Mouse (Mus musculus): ENCODE measurements around the gene Dok4. TPM values are rescaled to one million over a fixed set of nuclear protein-coding genes. Genes with fewer than 3 reads are reported as not detected.
"Not testable (repeated sequence)": the region's sequence is repeated elsewhere in the genome, so short reads cannot be mapped to it uniquely, and the experiment has no call there.

Dok4 gene
- polyA plus RNA-seq, 1 experiment from 2014 or later, result 14.9 TPM

DNA sequence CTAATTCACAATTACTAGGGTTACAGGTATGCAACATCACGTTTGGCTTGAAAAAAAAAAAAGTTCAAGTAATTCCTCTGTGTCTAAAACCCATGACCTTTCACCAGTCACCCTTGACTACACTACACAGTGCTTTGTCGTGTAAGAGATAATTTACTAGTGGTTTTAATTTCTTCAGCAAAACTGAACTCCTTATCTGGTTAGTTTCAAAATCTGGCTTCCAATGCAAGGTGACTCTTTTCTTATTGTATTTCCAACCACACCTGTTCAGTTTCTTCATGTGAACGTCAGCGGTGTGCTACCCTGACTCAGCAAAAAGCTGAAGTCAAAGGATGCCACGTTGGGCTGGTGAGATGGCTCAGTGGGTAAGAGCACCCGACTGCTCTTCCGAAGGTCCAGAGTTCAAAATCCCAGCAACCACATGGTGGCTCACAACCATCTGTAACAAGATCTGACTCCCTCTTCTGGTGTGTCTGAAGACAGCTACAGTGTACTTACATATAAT lies 42.2 kb downstream of the Dok4 start:
- not testable (repeated sequence) for DNase-seq (ENCODE audit: extremely low spot score, low spot score); H3K9me3 ChIP-seq; H3K27ac ChIP-seq; H3K4me3 ChIP-seq; H3K27me3 ChIP-seq (ENCODE audit: poor library complexity, severe bottlenecking)
- H3K36me3 ChIP-seq (replicated peaks), result peaks cover 39% of the 10 kb centered on the region
- 88% methylated on average over 7 of the region's 7 CpGs for WGBS
- H3K4me1 ChIP-seq, result peaks cover 24% of the 10 kb centered on the region

GRCm38 (mm10) chr8:94828284-94828683 lies 47.8 kb downstream of the Dok4 start:
- Histone ChIP-seq H3K9me3 (peaks cover 6% of the 10 kb centered on the region; the same call in 1 of the 2 replicates), H3K27ac (no peak overlapping the region), H3K4me3 (no peak overlapping the region), H3K36me3 (replicated peaks) (peaks cover 93% of the 10 kb centered on the region), H3K27me3 (ENCODE audit: poor library complexity, severe bottlenecking) (no peaks in the 10 kb centered on the region), H3K4me1 (no peaks in the 10 kb centered on the region)
- 93% methylated on average over 6 of the region's 6 CpGs for WGBS
- no peak for DNase-seq (ENCODE audit: extremely low spot score, low spot score)

GRCm38 (mm10) chr8:94826210-94826609 lies 49.9 kb downstream of the Dok4 start:
- Histone ChIP-seq H3K4me1 (peaks cover 17% of the 10 kb centered on the region), H3K27me3 (ENCODE audit: poor library complexity, severe bottlenecking) (no peaks in the 10 kb centered on the region), H3K4me3 (no peak overlapping the region), H3K27ac (no peak overlapping the region), H3K9me3 (peaks cover 6% of the 10 kb centered on the region; the same call in 1 of the 2 replicates), H3K36me3 (replicated peaks) (peaks cover 98% of the 10 kb centered on the region)
- no peak for DNase-seq (ENCODE audit: extremely low spot score, low spot score)
- 94% methylated on average over 5 of the region's 5 CpGs for WGBS

- Histone ChIP-seq H3K27ac (no peak overlapping the region), H3K36me3 (replicated peaks) (peaks cover 98% of the 10 kb centered on the region), H3K27me3 (ENCODE audit: poor library complexity, severe bottlenecking) (no peaks in the 10 kb centered on the region), H3K4me3 (no peak overlapping the region), H3K9me3 (peaks cover 1% of the 10 kb centered on the region; the same call in 1 of the 2 replicates), H3K4me1 (peaks cover 17% of the 10 kb centered on the region)
- 88% methylated on average over 6 of the region's 6 CpGs for WGBS
- no peak for DNase-seq (ENCODE audit: extremely low spot score, low spot score)
Measured at GRCm38 (mm10) chr8:94825170-94825569, 51.0 kb downstream of the Dok4 start.

GRCm38 (mm10) chr8:94822637-94823560 lies 53.2 kb downstream of the Dok4 start:
- H3K9me3 ChIP-seq, result no peaks in the 10 kb centered on the region
- H3K36me3 ChIP-seq (replicated peaks), result peaks cover 80% of the 10 kb centered on the region
- no peak overlapping the region for H3K27ac ChIP-seq
- peaks cover 17% of the 10 kb centered on the region for H3K4me1 ChIP-seq
- WGBS, result 78% methylated on average over 23 of the region's 23 CpGs
- no peaks in the 10 kb centered on the region for H3K27me3 ChIP-seq (ENCODE audit: poor library complexity, severe bottlenecking)
- DNase-seq (ENCODE audit: extremely low spot score, low spot score), result peak; percentile 56
- no peak overlapping the region for H3K4me3 ChIP-seq

GRCm38 (mm10) chr8:94821381-94821780 lies 54.7 kb downstream of the Dok4 start:
- H3K36me3 ChIP-seq (replicated peaks), result peaks cover 67% of the 10 kb centered on the region
- H3K27me3 ChIP-seq (ENCODE audit: poor library complexity, severe bottlenecking), result no peaks in the 10 kb centered on the region
- no peak overlapping the region for H3K4me3 ChIP-seq
- peaks cover 17% of the 10 kb centered on the region for H3K4me1 ChIP-seq
- 82% methylated on average over 2 of the region's 2 CpGs for WGBS
- H3K27ac ChIP-seq, result no peak overlapping the region
- DNase-seq (ENCODE audit: extremely low spot score, low spot score), result no peak
- H3K9me3 ChIP-seq, result no peaks in the 10 kb centered on the region

DNA sequence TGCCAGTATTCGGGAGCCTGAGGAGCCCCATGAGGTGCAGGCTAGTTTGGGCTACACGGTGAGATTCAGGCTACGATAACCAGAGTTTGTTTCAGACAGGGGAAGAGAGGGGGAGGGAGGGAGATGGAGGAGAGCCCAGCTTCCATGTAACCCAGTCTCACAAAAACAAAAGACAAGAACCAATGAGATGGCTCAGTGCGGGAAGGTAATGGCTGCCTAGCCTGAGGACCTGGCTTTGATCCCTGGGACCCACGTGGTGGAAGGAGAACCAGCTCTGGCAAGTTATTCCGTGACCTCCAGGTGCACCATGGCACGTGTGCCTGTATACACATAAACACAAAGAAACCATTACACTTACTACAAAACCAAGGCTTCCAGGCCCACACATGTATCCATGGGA lies 55.6 kb downstream of the Dok4 start:
- Histone ChIP-seq H3K27ac (no peak overlapping the region), H3K9me3 (no peaks in the 10 kb centered on the region), H3K4me3 (no peak overlapping the region), H3K27me3 (ENCODE audit: poor library complexity, severe bottlenecking) (no peaks in the 10 kb centered on the region), H3K36me3 (replicated peaks) (peaks cover 58% of the 10 kb centered on the region), H3K4me1 (peaks cover 17% of the 10 kb centered on the region)
- WGBS, result 88% methylated on average over 7 of the region's 7 CpGs
- no peak for DNase-seq (ENCODE audit: extremely low spot score, low spot score)

DNA sequence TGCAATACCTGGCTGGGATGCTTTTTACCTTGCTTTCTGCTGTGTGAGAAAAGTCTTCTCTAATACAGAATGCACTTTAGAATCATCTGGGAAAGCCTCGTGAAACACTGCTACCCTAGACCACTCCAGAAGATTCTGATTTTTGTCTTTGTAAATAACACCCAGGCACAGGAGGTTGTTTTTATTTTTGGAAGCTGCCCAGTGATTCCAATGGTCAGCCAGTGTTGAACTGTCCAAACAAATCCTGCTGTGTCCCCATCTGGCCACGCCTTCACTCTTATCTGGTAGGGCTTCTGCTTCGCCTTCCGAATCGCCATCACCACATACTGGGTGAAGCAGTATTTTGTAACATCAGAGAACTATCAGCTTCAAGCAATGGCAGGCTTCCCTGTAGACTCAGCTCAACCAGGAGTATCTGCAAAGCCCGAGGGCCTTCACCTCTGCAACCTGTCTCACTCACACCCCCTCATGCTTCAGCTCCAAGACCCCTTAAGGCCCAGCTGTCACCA lies 56.4 kb downstream of the Dok4 start:
- H3K27me3 ChIP-seq (ENCODE audit: poor library complexity, severe bottlenecking), result no peaks in the 10 kb centered on the region
- H3K4me3 ChIP-seq, result no peak overlapping the region
- 86% methylated on average over 6 of the region's 6 CpGs for WGBS
- no peaks in the 10 kb centered on the region for H3K9me3 ChIP-seq
- H3K4me1 ChIP-seq, result peaks cover 17% of the 10 kb centered on the region
- DNase-seq (ENCODE audit: extremely low spot score, low spot score), result no peak
- H3K36me3 ChIP-seq (replicated peaks), result peaks cover 50% of the 10 kb centered on the region
- H3K27ac ChIP-seq, result no peak overlapping the region

DNA sequence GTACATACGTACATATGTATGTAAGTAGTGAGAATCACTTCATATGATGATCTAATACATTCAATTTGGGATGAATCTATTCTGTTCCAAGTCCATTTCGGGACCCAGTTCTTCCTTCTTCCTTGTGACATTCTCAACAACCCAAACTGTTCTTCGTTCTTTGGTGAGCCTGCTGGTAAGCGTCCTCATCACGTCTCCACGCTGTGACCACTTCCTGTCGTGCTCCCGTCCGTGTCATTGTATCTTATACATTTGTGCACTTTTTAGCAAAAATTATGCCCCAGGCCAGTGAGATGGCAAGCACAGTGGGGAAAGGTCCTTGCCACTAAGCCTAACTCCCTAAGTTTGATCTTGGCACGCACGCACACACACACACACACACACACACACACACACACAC lies 58.2 kb downstream of the Dok4 start:
- no peak overlapping the region for H3K4me3 ChIP-seq
- peaks cover 32% of the 10 kb centered on the region for H3K36me3 ChIP-seq (replicated peaks)
- no peaks in the 10 kb centered on the region for H3K9me3 ChIP-seq
- peaks cover 15% of the 10 kb centered on the region for H3K4me1 ChIP-seq
- DNase-seq (ENCODE audit: extremely low spot score, low spot score), result no peak
- WGBS, result 94% methylated on average over 11 of the region's 11 CpGs
- no peaks in the 10 kb centered on the region for H3K27me3 ChIP-seq (ENCODE audit: poor library complexity, severe bottlenecking)
- no peak overlapping the region for H3K27ac ChIP-seq

- no peak for DNase-seq (ENCODE audit: extremely low spot score, low spot score)
- WGBS, result 0% methylated on average over 1 of the region's 1 CpGs
Measured at GRCm38 (mm10) chr8:94814556-94814955, 61.6 kb downstream of the Dok4 start.

More at GRCm38 (mm10) chr8:94814556-94814955, 61.6 kb downstream of the Dok4 start:
- no peaks in the 10 kb centered on the region for H3K27me3 ChIP-seq (ENCODE audit: poor library complexity, severe bottlenecking)
- H3K27ac ChIP-seq, result no peak overlapping the region
- H3K4me1 ChIP-seq, result peaks cover 8% of the 10 kb centered on the region
- no peaks in the 10 kb centered on the region for H3K36me3 ChIP-seq (replicated peaks)
- H3K9me3 ChIP-seq, result no peaks in the 10 kb centered on the region
- H3K4me3 ChIP-seq, result no peak overlapping the region

Other genes starting within 250 kb of the Dok4 start
- gene Arl2bp, start 209.7 kb downstream of the Dok4 start, polyA plus RNA-seq (2016; fragmentation: Nextera tagmentation; extraction: Ambion mirVana), result 209 and 223 TPM in 2 replicates
- gene Pllp, start 180.1 kb downstream of the Dok4 start, polyA plus RNA-seq (2016; fragmentation: Nextera tagmentation; extraction: Ambion mirVana), result 0.20 and 0.27 TPM in 2 replicates
- not detected in 2 replicates for gene Ccl22, start 130.7 kb downstream of the Dok4 start, polyA plus RNA-seq (2016; fragmentation: Nextera tagmentation; extraction: Ambion mirVana)
- gene Cx3cl1, start 104.3 kb downstream of the Dok4 start, polyA plus RNA-seq (2016; fragmentation: Nextera tagmentation; extraction: Ambion mirVana), result 8.9 and 11.1 TPM in 2 replicates
- not detected in 2 replicates for gene Ccl17, start 65.9 kb downstream of the Dok4 start, polyA plus RNA-seq (2016; fragmentation: Nextera tagmentation; extraction: Ambion mirVana)
- 51.1 and 56.6 TPM in 2 replicates for gene Coq9, start 38.0 kb downstream of the Dok4 start, polyA plus RNA-seq (2016; fragmentation: Nextera tagmentation; extraction: Ambion mirVana)
- 178 and 180 TPM in 2 replicates for gene Ciapin1, start 38.0 kb downstream of the Dok4 start, polyA plus RNA-seq (2016; fragmentation: Nextera tagmentation; extraction: Ambion mirVana)
- 176 and 179 TPM in 2 replicates for gene Polr2c, start 18.9 kb downstream of the Dok4 start, polyA plus RNA-seq (2016; fragmentation: Nextera tagmentation; extraction: Ambion mirVana)
- 11.9 and 13.5 TPM in 2 replicates for gene Ccdc102a, start 41.8 kb upstream of the Dok4 start, polyA plus RNA-seq (2016; fragmentation: Nextera tagmentation; extraction: Ambion mirVana)
- 0.43 and 0.62 TPM in 2 replicates for gene Adgrg5, start 47.4 kb upstream of the Dok4 start, polyA plus RNA-seq (2016; fragmentation: Nextera tagmentation; extraction: Ambion mirVana)
- gene Adgrg1, start 98.4 kb upstream of the Dok4 start, polyA plus RNA-seq (2016; fragmentation: Nextera tagmentation; extraction: Ambion mirVana), result 94.8 and 107 TPM in 2 replicates
- 4.9 and 5.2 TPM in 2 replicates for gene Adgrg3, start 141.4 kb upstream of the Dok4 start, polyA plus RNA-seq (2016; fragmentation: Nextera tagmentation; extraction: Ambion mirVana)
- 0.18 and 0.24 TPM in 2 replicates for gene Drc7, start 178.8 kb upstream of the Dok4 start, polyA plus RNA-seq (2016; fragmentation: Nextera tagmentation; extraction: Ambion mirVana)
- 30.7 and 33.1 TPM in 2 replicates for gene Katnb1, start 204.9 kb upstream of the Dok4 start, polyA plus RNA-seq (2016; fragmentation: Nextera tagmentation; extraction: Ambion mirVana)

All from forebrain, embryonic 10.5 days (tissue).